Mouse (Mus musculus): ENCODE results near the gene Slc35c1.

Slc35c1 gene

DNA sequence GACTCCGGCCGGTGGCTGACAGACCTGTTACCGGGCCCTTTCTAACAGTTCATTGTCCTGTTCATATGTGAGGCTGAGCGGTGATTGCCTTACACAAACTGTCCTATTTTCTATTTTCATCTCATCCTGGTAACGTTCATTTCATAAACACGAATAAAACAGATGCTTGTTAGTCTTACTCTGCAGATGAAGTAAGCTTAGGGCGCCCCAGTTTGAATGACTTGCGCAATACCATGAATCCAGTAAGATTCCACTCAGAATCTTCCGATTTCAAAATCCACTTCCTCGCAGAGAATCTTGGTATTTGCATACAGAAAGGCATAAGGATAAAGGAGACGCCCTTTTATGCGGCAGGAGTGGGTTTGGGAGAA lies 26.0 kb downstream of the Slc35c1 start:
- no peak for DNase-seq (ENCODE audit: low spot score in 2 of 2)

DNA sequence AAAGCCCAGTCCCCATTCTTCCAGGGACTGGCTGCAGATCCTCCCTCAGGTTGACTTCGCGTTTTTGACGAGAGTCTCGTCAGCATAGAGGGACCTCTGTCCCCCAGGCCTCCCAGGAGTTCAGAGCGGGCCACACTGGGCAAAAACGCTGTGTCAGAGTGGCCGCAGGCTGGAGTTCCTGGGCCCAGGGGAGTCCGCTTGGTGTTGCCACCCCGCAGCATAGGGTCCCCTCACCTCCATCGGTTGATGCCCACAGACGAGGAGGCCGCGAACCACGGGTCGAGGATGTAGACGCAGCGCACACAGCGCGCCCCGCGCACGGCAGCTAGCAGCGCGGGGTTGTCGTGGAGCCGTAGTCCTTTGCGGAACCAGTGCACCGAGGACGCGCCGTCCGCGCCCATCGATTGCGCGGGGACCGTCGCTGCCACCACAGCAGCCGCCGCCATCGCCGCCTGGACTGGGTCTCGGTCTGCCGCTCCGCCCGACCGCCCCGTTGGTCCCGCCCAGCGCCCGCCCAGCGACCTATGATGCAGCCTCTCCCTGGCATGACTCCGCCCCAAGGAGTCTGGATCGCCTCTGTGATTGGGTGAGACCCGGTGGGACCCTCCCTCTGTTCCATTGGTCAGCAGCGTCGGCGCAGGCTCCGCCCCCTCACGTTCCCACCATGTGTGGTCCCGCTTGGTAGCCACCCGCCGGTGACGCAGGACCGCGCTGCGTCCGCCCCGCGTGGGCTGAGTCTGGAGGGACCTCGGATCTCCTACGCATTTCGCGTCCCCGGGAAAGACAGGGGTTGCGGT lies 26.6 kb downstream of the Slc35c1 start, which contains the start of gene Cry2:
Gene Cry2, minus strand, starts transcription at position 466 of the 797 bp plus-strand sequence.
- peak; percentile 99 for DNase-seq (ENCODE audit: low spot score in 2 of 2)

DNA sequence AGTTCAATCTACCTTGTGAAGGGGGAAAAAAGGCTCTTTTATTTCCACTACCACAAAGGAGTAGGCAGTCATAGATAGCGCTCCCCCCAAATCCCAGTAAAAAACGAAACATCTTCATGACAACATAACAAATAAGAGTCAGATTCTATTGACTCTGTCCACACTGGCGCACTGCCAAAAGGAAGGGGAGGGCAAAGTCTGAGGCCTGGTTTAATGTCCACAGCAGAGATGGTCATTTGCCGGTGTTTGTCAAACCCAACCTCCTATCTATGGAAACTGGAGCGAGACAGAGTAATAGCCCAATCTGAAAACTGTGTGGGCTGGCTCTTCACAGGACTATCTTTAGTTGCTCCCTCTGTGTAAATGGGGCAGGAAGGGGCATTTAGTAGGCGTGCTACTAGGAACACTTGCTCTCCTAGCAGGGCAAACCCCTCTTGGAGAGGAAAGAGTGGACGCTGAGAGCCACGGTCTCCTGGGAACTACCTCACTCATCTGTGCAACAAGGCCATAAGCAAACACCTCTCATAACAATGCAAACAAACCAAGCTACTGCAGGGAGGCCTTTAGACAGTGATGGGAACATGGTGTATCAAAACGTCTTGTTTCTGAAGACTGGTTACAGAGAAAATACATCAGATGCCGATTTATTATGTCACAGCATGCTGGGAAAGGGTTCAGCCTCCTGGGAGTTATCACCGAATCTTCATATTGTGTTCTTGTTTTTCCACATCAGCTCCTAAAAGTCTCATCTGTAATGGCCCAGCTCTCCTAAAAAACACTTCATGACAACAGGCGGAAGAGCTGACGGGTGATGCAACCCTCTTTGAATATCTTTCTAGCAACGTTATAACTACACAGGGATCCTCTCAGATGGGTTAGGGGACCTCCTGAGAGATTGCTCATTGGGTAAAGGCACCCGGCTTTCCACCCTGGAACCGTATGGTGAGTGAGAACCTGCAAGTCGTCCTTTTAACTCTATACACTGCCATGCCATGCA lies 27.7 kb downstream of the Slc35c1 start:
- no peak for DNase-seq (ENCODE audit: low spot score in 2 of 2)

DNA sequence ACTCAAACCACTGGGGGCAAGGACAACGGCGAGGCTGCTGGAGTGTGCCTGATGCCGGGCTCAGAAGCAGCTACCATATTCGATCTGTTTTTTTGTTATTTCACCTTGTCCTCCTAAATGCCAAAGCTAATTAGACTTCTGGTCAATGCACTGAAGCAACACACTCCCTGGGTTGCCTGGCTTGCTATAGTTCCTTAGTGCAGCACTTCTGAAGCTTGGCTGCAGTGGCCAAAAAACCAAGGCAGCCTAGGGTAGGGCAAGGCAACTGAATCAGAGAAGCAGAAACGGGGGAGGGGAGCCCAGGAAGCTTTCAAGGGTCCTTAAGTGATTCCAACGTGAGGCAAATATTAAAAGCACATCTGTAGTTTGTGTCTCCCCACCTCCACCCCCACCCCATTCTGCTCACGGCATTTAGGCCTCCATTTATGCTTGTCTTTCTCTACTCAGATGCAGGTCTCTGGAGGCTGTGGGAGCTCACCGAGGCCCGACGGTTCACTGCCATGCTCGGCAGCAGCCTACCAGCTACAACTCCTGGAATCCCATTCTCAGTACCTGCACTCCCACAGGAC lies 28.6 kb downstream of the Slc35c1 start:
- no peak for DNase-seq (ENCODE audit: low spot score in 2 of 2)

DNA sequence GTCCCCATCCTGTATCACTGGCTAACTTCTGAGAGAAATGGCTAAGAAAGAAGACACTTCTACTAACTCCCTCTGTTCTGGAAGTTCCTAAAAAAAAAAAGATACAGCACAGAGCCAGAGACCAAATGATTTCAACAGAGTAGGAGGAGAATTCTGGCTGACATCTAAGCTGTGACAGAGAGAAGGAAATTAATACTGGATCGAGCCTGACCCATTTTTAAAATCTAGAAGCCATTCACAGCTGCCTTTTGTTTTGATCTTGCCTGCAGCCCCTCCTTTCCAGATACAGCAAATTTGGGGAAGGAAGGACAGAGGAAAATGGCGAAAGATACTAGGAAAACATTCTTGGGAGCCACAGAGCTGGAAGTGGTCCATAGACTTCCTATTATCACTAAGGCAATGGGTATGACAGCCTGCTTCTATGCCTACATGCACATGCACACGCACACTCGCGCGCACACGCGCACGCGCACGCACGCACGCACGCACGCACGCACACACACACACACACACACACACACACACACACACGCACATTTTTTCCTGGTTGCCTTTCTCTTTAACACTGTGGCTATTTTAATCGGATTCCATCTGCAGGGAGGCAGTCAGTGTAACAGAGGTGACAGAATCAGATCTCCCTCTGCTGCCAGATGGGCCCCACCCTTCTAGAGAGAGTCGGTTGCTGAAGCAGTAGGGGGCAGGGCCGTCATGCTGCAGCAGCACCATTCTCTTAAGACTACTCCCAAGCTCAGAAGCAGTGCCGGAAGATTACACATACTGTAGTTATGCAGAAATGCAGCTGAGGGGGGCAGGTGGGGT lies 29.4 kb downstream of the Slc35c1 start:
- DNase-seq (ENCODE audit: low spot score in 2 of 2), result peak; percentile 61 to 75

DNA sequence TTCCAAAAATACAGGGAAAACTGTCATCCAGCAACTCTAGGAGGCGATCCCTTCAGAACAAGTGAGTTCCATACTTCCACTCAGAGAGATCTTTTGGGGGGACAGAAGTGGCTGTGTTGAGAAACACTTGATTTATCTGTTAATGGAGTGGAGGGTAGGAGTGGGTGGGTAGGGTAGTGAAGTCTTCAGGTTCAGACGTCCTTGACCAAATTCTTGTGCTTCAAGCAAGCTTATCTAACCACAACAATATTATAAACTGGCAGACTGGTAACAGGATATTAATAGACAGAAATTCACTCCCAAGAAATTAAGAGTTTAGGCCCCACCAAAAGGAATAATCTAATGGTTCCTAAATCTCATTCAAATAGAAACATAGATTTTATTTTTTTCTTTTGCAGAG lies 30.2 kb downstream of the Slc35c1 start:
- DNase-seq (ENCODE audit: low spot score in 2 of 2), result no peak

DNA sequence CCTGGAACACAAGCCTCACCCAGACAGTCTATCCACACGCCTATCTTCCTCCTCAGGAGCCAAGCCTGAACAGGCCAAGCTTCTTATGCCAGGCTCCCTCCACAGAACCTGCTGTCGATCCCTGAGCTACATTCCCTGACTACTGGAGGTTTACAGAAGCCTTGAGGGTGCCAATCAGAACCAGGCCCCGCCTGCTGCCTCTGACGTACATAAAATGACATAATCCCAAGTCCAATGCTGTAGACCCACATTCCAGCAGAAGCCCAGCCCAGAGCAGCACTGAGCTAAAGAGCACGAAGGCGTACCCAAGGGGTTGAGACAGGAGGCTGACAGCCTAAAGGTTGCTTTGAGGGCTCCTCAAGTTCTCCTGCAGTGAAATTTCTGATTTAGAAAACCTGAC lies 32.5 kb downstream of the Slc35c1 start:
- DNase-seq (ENCODE audit: low spot score in 2 of 2), result peak; percentile 67 to 77

DNA sequence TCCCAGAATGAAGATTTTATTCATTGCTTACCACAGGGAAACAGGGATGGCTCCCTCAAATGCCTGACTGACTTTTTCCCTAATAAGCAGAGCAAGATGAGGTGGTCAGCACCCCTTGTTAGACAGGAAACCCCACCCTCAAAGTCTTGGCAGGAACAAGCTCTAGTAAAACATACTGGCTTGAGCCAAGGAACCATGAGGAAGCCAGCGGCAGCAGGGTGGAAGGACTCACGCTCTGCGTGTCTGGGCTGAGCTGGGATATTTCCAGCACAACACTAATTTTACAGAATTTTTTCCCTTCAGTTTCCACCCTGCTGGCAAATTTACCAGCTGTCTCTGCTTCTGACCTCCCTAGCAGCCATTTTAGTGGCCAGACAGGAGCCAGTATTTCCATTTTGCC lies 33.9 kb downstream of the Slc35c1 start:
- DNase-seq (ENCODE audit: low spot score in 2 of 2), result no peak

DNA sequence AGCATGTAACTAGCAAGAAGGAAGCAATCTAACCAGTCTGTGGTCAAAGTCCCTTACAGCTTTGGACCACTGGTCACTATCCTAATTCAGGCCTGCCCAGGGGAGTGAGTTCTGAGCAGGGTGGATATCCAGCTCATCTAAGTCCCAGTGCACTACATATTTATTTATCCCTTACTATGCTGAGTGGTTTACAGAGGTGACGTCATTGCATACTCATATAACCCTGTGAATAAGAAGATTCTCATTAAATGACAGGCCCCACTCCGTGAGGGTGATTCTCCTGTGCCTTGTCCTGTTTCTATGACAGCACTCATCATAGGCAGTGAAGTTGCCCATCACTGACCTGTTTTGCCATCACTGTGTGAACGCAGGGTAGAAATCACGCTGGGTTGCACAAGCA lies 35.0 kb downstream of the Slc35c1 start:
- DNase-seq (ENCODE audit: low spot score in 2 of 2), result no peak

DNA sequence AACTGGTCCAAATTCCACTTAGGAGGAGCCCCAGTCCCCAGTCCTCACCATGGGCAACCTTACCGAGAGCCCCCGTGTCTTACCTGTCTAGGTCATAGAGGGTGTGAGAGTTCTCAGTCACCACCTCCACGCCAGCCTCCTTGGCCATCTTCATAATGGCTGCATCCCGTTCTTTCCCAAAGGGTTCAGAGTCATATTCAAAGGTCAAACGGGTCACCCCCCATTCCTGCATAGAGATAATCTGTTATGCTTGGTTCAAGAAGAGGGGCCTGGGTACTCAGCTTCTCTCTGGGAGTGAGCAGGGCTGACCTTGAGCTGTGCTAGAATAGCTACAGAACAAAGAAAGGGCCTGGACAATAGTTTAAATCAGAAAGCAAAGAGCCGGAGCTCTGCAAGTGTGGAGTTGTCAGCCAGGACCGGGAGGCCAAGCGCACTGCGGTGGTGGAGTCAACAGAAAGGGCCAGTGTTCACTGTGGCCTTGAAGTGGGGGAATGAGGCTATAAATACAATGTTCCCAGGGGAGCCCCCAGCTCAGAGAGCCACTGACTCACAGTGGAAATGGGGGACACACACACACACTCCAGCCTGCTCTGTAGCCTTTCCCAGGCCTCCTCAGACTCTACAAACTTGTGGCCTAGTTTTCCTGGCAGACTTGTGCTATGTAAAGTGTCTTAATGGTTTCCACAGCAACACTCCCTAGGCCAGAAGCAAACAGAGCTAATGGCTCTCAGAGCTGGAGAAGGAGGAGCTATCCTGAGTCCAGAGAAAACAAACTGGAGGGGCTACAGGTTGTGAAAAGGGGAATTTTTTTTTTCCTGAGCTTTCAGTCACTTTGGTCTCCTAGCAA lies 35.7 kb downstream of the Slc35c1 start:
- DNase-seq (ENCODE audit: low spot score in 2 of 2), result peak in 1 of 2 experiments; percentile 39

DNA sequence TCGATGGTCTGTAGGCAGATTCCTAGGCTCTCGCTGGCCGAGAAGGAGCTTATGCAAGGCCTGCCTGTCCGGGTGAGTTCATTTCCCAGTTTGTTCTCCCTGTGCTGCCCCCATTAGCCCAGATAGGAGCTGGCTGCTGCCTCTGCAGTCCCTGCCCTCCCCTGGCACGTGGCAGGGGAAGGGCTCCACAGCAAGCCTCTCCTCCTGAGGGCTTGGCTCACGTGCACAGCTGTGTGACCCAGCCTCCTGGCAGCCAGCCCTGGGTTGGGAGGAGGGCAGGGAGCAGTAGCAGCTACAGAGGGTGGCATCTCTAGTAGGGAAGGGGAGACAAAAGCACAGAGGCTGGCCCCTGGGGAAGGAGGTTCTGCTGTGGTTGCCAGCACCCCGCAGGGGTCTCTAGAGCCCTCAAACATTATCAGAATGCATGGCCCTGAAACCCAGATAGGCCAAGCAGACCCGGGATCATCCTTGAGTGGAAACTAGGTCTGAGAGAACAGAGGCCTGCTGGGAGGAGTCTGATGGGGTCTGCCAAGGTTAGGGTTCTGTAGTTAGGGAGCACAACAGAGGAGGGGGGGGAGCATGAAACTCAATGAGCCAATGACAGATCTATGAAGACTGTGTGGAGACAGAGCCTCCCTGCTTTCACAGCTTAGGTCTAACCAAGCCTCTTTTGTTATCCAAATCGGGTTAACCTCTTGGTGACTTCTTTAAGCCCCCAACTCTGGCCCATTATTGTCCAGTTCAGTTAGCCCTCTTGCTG lies 36.5 kb downstream of the Slc35c1 start:
- peak; percentile 85 to 86 for DNase-seq (ENCODE audit: low spot score in 2 of 2)

DNA sequence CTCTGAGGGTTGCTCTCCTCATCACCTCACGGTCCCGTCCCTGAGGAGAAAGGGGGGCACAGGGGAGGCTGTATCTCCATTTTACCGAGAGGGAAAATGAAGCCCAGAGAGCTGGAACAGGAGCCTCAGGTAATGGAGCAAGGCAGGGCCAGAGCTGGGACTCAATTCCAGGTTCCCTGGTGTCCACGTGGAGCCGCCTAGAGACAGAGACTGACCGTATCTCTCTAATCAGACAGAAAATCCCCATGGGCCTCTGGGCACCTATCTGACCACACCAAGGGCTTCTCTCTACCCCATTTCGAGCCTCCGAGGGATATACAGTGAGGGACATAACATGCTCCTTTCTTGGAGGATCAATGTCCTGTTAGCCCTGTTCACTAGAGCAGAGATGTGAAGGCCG lies 37.2 kb downstream of the Slc35c1 start:
- no peak for DNase-seq (ENCODE audit: low spot score in 2 of 2)

DNA sequence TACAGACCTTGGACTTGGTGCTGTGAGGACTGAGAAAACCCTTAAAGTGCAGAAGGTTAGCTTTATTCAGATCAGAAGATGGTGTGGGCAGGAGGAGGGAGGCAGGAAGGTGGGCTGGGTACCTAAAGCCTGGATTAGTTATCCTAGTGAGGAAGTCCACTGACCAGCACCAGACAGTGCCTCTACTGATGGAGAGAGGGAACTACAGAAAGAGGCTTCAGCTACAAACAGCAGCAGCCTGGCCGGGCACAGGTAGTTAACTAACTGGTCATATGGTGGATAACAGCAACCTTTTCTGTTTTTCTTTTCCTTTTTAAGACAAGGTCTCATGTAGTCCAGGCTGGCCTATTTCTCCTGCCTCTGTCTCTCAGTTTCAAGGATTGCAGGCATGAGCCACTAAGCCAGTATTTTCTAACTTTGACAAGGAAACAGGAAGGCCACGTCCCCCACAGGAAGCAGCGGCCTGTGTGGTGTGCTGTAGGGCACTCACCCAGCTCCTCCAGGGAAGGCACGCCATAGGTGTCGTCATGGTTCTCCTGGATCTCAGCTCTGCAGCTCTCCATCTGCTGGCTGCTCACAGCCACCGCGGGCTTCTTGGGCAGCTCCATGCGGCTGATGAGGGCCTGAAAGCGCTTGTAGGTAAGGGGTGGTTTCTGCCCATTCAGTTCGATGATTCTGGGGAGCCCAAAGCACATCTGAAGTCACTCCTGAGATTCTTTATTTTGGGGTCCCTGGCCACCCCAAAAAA lies 37.8 kb downstream of the Slc35c1 start:
- DNase-seq (ENCODE audit: low spot score in 2 of 2), result no peak

DNA sequence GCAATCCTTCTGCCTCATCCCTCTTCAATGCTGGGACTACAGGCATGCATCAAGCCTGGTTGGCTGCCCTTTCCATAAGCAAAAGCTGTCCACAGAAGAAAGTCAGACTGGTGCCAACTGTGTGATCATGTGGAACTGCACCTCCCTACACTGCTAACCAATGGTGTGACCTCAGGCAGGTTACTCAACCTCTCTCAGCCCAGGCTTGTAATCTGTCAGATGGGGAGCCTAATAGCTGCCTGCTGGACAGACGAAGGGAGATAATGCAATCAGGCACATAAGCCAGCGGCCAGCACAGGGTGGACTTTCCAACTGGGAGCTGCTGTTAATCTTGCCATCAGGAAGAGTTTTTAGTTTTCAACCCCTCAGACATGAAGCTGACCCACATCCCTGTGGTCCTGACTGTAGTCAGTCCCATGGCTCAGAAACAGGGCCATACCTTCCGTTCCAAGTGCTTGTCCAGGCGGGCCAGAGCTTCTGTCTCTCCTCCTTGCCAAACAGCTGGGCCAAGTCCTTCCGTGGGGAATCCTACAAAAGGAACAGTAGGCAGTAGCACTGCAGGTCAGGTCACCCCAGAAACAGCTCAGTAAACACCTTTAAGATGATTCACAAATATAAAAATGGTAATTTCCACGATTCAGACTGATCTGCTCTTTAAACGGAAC lies 38.5 kb downstream of the Slc35c1 start:
- no peak for DNase-seq (ENCODE audit: low spot score in 2 of 2)

DNA sequence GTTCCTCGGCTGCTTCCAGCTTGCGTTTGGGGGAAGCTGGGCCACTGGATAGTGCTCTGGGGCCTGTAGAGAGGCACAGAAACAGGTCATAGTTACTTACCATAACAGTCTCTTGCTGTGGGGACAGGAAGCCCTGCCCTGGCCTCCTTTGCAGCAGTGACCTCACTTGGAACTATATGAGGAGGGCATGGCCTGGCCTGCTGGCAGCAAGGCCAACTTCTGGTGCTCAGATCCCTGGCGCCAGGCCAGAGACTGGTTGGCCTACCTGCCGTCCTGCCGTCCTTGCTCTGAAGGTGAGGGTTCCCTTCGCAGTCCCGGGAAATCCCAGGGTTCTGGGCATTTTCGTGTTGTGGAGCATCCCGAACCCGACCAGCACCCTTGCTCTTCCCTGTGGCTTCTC lies 48.6 kb downstream of the Slc35c1 start:
- DNase-seq (ENCODE audit: low spot score in 2 of 2), result no peak

DNA sequence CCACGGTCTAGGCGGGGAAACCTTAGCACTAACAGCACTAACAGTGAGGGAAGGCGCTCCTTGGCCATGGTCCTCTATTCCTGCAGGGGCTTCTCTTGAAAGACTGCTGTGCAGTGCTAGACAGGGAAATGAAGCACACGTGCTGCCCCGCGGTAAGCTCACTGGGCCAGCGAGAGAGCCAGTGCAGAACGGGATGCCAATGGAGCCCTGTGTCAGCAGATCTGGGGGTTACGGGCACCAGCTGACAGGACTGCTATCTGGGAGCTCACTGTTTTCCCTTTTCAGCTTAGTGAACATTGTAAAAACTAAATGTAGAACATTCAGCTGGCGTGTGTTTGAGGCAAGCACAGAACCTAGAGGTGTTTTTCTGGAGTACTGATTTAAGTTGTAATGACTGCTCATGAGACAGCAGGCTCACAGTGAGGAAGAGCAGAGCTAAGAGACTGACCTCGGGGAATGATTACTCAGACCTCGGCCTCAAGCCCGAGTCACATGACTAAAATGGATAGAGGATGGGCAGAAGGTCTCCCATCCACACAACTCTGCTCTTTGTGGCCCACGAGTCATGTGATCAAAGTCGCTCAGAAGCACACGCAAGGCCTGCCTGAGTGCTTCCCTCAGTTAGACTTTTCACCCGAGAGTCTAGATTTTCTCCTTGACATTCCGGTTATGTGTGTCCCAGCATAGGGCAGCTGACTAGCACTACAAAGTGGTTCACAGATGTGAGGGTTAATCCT lies 51.9 kb downstream of the Slc35c1 start:
- DNase-seq (ENCODE audit: low spot score in 2 of 2), result no peak

DNA sequence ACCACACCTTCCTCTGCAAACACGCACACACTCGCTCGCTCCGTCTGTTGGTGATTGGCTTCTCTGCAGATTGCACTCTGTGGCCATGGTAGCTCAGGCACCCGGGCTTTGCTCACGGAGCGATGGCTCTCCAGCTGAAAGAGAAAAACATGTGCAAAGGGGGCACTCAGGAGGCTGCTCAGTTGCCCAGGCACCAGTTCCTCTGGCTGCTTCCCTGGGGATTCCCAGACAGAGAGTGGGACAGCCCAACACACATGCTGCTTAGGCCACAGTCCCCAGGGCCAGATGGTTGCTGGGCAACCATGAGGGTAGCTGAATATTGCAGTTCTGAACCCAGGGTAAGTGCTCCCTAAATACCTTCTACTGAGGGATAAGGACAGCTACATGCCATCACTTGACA lies 54.7 kb downstream of the Slc35c1 start:
- no peak for DNase-seq (ENCODE audit: low spot score in 2 of 2)

DNA sequence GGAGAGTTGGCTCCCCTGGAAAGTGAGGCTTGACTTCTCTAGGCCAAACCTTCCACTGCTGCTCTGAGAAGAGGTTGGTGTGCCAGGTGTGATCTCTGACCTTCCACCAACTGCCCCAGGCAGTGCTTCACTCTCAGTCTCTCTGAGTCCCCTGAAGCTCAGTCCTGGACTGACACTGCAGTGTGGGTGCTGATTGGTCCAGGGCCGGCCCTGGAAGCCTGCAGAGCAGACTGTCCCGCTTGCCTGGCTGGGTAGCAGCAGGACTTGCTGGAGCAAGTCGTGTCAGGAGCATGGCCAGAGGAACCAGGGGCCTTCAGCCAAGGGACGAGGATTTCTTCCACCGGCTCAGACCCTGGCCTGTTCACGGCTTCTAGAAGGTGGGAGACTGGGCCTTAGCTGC lies 55.6 kb downstream of the Slc35c1 start:
- no peak for DNase-seq (ENCODE audit: low spot score in 2 of 2)
